Mouse (Mus musculus) midbrain, embryonic 14.5 days (tissue): Measurements from ENCODE around the gene Tuba1c. TPM values are rescaled to one million over a fixed set of nuclear protein-coding genes. Genes with fewer than 3 reads are reported as not detected.
A peak's percentile ranks its signal among the peaks of the same experiment; 100 is the strongest.

ENCODE experiments used
- ATAC-seq: fragments of 200-750 bp; cut with Nextera tagmentation; 2 replicates; pipeline ENCODE4 v1.8.0; 2017; ENCODE audit warnings: moderate number of reproducible peaks, moderate library complexity; ENCODE audit not compliant: low FRiP score, low TSS enrichment
- DNase-seq: peaks from one replicate; pipeline ENCODE4 v3.0.0-alpha.2; 2015
- H3K27ac ChIP-seq: fragments of 300-500 bp; sonication (generic); replicated peaks from 2 replicates; pipeline ENCODE4 v1.5.1; 2014; ENCODE audit warnings: mild to moderate bottlenecking, low read depth, low read length, moderate library complexity
- H3K27me3 ChIP-seq: fragments of 300-500 bp; sonication (generic); 2 replicates; pipeline ENCODE4 v1.6.1; 2014; ENCODE audit warnings: low read length, control low read depth, mixed read lengths; ENCODE audit not compliant: control insufficient read depth, insufficient read depth
- H3K36me3 ChIP-seq: fragments of 300-500 bp; sonication (generic); 2 replicates; pipeline ENCODE4 v1.6.1; 2014; ENCODE audit warnings: low read length, control low read depth; ENCODE audit not compliant: control insufficient read depth, insufficient read depth
- H3K4me1 ChIP-seq: fragments of 300-500 bp; sonication (generic); 2 replicates; pipeline ENCODE4 v1.6.1; 2014; ENCODE audit warnings: mild to moderate bottlenecking, antibody characterized with exemption, low read length, control low read depth; ENCODE audit not compliant: control insufficient read depth, insufficient read depth
- H3K4me2 ChIP-seq: fragments of 300-500 bp; sonication (generic); 2 replicates; pipeline ENCODE4 v1.6.1; 2014; ENCODE audit warnings: mild to moderate bottlenecking, low read length, moderate library complexity
- H3K4me3 ChIP-seq: fragments of 300-500 bp; sonication (generic); replicated peaks from 2 replicates; pipeline ENCODE4 v1.5.1; 2014; ENCODE audit warnings: low read depth, low read length
- H3K9ac ChIP-seq: fragments of 300-500 bp; sonication (generic); replicated peaks from 2 replicates; pipeline ENCODE4 v1.6.1; 2014; ENCODE audit warnings: mild to moderate bottlenecking, low read length, moderate library complexity
- H3K9me3 ChIP-seq: fragments of 300-500 bp; sonication (generic); 2 replicates; pipeline ENCODE4 v1.6.1; 2016; ENCODE audit warnings: low read length, control low read depth, mixed read lengths; ENCODE audit not compliant: control insufficient read depth
- WGBS: fragments of 180-500 bp; shearing (Covaris S2); extraction: QIAGEN DNeasy Blood & Tissue Kit; methylation state at CpG from one replicate; pipeline ENCODE4 v1.1.7; 2014; 5-methylcytosine and 5-hydroxymethylcytosine counted together
- polyA plus RNA-seq: library from polyadenylated mRNA; unstranded; fragments of >200 nt; fragmentation: Nextera tagmentation; extraction: Ambion mirVana; gene quantifications from 2 replicates; pipeline ENCODE4 v1.2.1, GENCODE M21; 2014

The Tuba1c gene
- polyA plus RNA-seq, 1 experiment from 2014 or later, result 24.8 TPM

DNA sequence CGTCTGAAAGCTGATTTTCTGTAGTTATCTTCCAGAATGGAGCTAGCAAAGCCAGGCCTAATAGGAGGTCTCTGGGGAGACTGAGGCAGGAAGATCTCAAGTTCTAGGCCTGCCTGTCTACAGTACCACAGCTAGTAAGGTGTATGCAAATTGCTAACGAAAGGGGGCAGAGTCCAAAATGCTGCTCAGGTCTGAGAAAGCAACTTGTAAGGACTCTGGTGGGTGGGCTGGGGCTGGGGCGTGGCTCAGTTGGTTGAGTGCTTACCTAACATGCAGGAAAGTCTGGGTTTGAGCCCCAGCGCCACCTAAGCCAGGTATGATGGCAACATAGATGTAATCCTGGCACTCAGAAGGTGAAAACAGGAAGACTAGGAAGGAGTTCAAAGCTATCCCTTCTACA, 9.5 kb upstream of the Tuba1c start:
- no peaks in the 10 kb centered on the region for H3K9me3 ChIP-seq
- H3K27ac ChIP-seq, result no peak overlapping the region
- no peak overlapping the region for H3K4me2 ChIP-seq
- H3K4me3 ChIP-seq, result no peak overlapping the region
- no peaks in the 10 kb centered on the region for H3K27me3 ChIP-seq
- WGBS, result 91% methylated on average over 4 of the region's 4 CpGs
- no peak overlapping the region for H3K9ac ChIP-seq
- peaks cover 10% of the 10 kb centered on the region for H3K4me1 ChIP-seq
- no peaks in the 10 kb centered on the region for H3K36me3 ChIP-seq
- DNase-seq (no peak), ATAC-seq (no peak)

GRCm38 (mm10) chr15:99021255-99021654, 8.4 kb upstream of the Tuba1c start:
- 98% methylated on average over 7 of the region's 7 CpGs for WGBS

DNA sequence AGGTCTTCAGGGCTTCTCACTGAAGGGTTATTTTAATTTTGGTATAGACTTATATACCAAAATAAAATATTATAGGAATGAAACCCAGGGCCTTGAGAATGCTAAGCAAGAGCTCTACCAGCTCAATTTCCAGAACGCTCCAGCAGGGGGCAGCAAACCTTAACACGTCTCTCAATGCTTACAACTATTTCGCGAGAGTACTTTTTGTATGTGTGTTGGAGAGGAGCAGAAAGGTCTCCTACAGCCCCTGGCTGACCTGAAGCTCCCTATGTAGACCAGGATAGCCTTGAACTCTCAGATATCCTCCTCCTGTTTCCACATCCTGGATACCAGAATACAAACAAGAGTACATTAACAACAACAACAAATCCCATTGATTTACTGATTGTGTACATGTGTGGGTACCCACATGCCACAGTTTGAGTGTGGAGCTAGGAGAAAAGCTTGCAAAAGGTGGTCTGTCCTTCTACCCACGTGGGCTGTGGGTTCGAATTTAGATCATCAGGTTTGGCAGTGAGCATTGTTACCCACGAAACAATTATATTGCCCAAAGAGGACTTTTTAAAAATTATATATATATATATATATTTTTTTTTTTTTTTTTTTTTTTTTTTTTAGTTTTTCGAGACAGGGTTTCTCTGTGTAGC, 4.9 kb upstream of the Tuba1c start:
- no peak overlapping the region for H3K27ac ChIP-seq
- ATAC-seq, result no peak
- no peaks in the 10 kb centered on the region for H3K36me3 ChIP-seq
- H3K9ac ChIP-seq, result no peak overlapping the region
- DNase-seq, result peak; percentile 94
- peaks cover 4% of the 10 kb centered on the region; the same call in 1 of the 2 replicates for H3K27me3 ChIP-seq
- H3K9me3 ChIP-seq, result no peaks in the 10 kb centered on the region
- no peak overlapping the region for H3K4me2 ChIP-seq
- WGBS, result 21% methylated on average over 7 of the region's 8 CpGs
- H3K4me1 ChIP-seq, result peaks cover 8% of the 10 kb centered on the region
- H3K4me3 ChIP-seq, result no peak overlapping the region

More at GRCm38 (mm10) chr15:99021255-99021654, 8.4 kb upstream of the Tuba1c start:
- ATAC-seq (no peak), DNase-seq (no peak)
- H3K36me3 ChIP-seq, result no peaks in the 10 kb centered on the region
- H3K4me2 ChIP-seq, result no peak overlapping the region
- H3K9me3 ChIP-seq, result no peaks in the 10 kb centered on the region
- no peak overlapping the region for H3K9ac ChIP-seq
- no peaks in the 10 kb centered on the region for H3K27me3 ChIP-seq
- no peak overlapping the region for H3K4me3 ChIP-seq
- peaks cover 10% of the 10 kb centered on the region for H3K4me1 ChIP-seq
- no peak overlapping the region for H3K27ac ChIP-seq

GRCm38 (mm10) chr15:99025414-99025813, 4.3 kb upstream of the Tuba1c start:
- Histone ChIP-seq H3K9ac (no peak overlapping the region), H3K9me3 (no peaks in the 10 kb centered on the region), H3K4me2 (no peak overlapping the region), H3K4me3 (no peak overlapping the region), H3K36me3 (no peaks in the 10 kb centered on the region), H3K27ac (no peak overlapping the region), H3K27me3 (peaks cover 4% of the 10 kb centered on the region; the same call in 1 of the 2 replicates), H3K4me1 (peaks cover 13% of the 10 kb centered on the region)
- 79% methylated on average over 13 of the region's 13 CpGs for WGBS
- DNase-seq (no peak), ATAC-seq (no peak)

GRCm38 (mm10) chr15:99026259-99026658, 3.4 kb upstream of the Tuba1c start:
- peak; percentile 52 for DNase-seq
- H3K4me3 ChIP-seq, result no peak overlapping the region
- no peaks in the 10 kb centered on the region for H3K9me3 ChIP-seq
- no peak overlapping the region for H3K27ac ChIP-seq
- peaks cover 4% of the 10 kb centered on the region; the same call in 1 of the 2 replicates for H3K27me3 ChIP-seq
- 62% methylated on average over 4 of the region's 4 CpGs for WGBS
- no peak overlapping the region for H3K4me2 ChIP-seq
- peaks cover 16% of the 10 kb centered on the region for H3K4me1 ChIP-seq
- no peak overlapping the region for H3K9ac ChIP-seq
- ATAC-seq, result no peak
- H3K36me3 ChIP-seq, result no peaks in the 10 kb centered on the region

DNA sequence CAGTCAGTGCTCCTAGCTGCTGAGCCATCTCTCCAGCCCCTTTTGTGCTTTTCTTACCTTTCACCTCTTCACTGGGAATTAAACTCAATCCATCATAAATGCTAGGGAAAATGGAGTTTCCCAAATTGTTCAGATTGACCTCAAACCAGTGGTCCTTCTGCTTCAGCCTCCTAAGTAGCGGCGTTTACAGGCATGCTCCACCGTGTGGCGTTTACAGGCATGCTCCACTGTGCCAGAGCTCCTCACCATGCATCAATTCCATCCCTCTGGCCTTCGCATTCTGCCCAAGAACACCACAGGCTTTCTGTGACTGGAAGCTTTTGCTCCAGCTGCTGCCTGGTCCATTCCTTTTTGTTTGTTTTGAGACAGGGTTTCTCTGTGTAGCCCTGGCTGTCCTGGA, 2.6 kb upstream of the Tuba1c start:
- no peak overlapping the region for H3K27ac ChIP-seq
- no peaks in the 10 kb centered on the region for H3K36me3 ChIP-seq
- peaks cover 16% of the 10 kb centered on the region for H3K4me1 ChIP-seq
- H3K9ac ChIP-seq, result no peak overlapping the region
- no peak for ATAC-seq
- WGBS, result 71% methylated on average over 5 of the region's 5 CpGs
- peaks cover 4% of the 10 kb centered on the region; the same call in 1 of the 2 replicates for H3K27me3 ChIP-seq
- no peak overlapping the region for H3K4me3 ChIP-seq
- DNase-seq, result no peak
- H3K4me2 ChIP-seq, result no peak overlapping the region
- no peaks in the 10 kb centered on the region for H3K9me3 ChIP-seq

DNA sequence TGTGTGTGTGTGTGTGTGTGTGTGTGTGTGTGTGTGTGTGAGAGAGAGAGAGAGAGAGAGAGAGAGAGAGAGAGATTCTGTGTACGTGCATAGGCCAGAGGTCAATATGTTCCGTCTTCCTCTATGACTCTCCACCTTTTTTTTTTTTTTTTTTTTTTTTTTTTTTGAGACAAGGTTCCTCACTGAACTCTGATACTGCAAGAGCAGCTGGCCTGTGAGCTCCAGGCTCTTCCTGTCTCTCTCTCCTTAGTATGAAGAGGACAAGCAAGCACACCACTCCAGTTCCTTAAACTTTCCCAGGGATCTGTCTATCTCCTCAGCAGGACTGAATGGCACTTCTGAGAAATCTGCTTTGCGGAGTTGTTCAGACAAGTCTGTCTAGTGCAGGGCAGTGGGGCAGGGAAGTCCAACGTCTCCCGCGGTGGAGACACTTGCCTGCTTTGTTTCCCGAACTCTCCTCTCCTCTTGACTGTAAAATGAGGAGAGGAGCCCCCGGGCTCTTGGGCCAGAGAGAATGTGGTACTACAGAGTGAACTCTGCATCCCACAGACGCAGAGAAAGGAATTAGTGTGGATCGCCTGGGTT, 725 bp upstream of the Tuba1c start:
- Histone ChIP-seq H3K27ac (no peak overlapping the region), H3K9ac (no peak overlapping the region), H3K9me3 (no peaks in the 10 kb centered on the region), H3K36me3 (no peaks in the 10 kb centered on the region), H3K4me3 (peak overlapping the region; percentile 33; the same call in 1 of the 2 replicates), H3K27me3 (peaks cover 4% of the 10 kb centered on the region; the same call in 1 of the 2 replicates), H3K4me2 (peak overlapping the region; percentile 59), H3K4me1 (peaks cover 16% of the 10 kb centered on the region)
- ATAC-seq, result no peak
- DNase-seq, result peak; percentile 33
- WGBS, result 13% methylated on average over 10 of the region's 10 CpGs

GRCm38 (mm10) chr15:99030585-99031387, 1.1 kb downstream of the Tuba1c start:
- Histone ChIP-seq H3K4me1 (peaks cover 16% of the 10 kb centered on the region), H3K36me3 (no peaks in the 10 kb centered on the region), H3K27me3 (peaks cover 4% of the 10 kb centered on the region; the same call in 1 of the 2 replicates), H3K4me3 (peak overlapping the region; percentile 33), H3K27ac (no peak overlapping the region), H3K4me2 (peak overlapping the region; percentile 59), H3K9me3 (no peaks in the 10 kb centered on the region), H3K9ac (no peak overlapping the region)
- ATAC-seq, result no peak
- 17% methylated on average over 26 of the region's 26 CpGs for WGBS
- no peak for DNase-seq
